Mouse (Mus musculus): ENCODE data around the gene Snph.

Gene Snph

GRCm38 (mm10) chr2:151598068-151598467 lies 34.3 kb downstream of the Snph start:
- no peak for DNase-seq

GRCm38 (mm10) chr2:151587306-151587705 lies 45.1 kb downstream of the Snph start:
- DNase-seq: no peak

- DNase-seq: no peak
These were observed 45.6 kb downstream of the Snph start for GRCm38 (mm10) chr2:151586807-151587206.

- DNase-seq: no peak
These were observed 46.5 kb downstream of the Snph start for GRCm38 (mm10) chr2:151585934-151586333.

- no peak for DNase-seq
These were observed 51.4 kb downstream of the Snph start for GRCm38 (mm10) chr2:151580945-151581344.

GRCm38 (mm10) chr2:151579183-151579582 lies 53.2 kb downstream of the Snph start:
- no peak for DNase-seq

- peak; percentile 86 to 89 for DNase-seq
These were observed 56.5 kb downstream of the Snph start for GRCm38 (mm10) chr2:151575699-151576389.

- peak; percentile 28 to 45 for DNase-seq
These were observed 57.2 kb downstream of the Snph start for GRCm38 (mm10) chr2:151575119-151575698.

- no peak for DNase-seq
These were observed 57.8 kb downstream of the Snph start for GRCm38 (mm10) chr2:151574607-151575006.

- no peak for DNase-seq
These were observed 58.7 kb downstream of the Snph start for GRCm38 (mm10) chr2:151573667-151574066.

- no peak for DNase-seq
These were observed 60.3 kb downstream of the Snph start, which contains the start of gene Sdcbp2 for GRCm38 (mm10) chr2:151571873-151572700. Gene Sdcbp2, plus strand, starts transcription at chr2:151572622.

- no peak for DNase-seq
These were observed 62.9 kb downstream of the Snph start for GRCm38 (mm10) chr2:151569452-151569851.

GRCm38 (mm10) chr2:151566856-151567255 lies 65.5 kb downstream of the Snph start:
- DNase-seq: no peak

- DNase-seq: no peak
These were observed 67.4 kb downstream of the Snph start for GRCm38 (mm10) chr2:151564986-151565385.

- no peak for DNase-seq
These were observed 68.4 kb downstream of the Snph start for GRCm38 (mm10) chr2:151564006-151564405.

GRCm38 (mm10) chr2:151562930-151563921 lies 69.2 kb downstream of the Snph start:
- DNase-seq: peak; percentile 63 to 69

GRCm38 (mm10) chr2:151549615-151550121 lies 82.7 kb downstream of the Snph start:
- no peak for DNase-seq

- DNase-seq: no peak
These were observed 85.8 kb downstream of the Snph start for GRCm38 (mm10) chr2:151546571-151546970.

- DNase-seq: no peak
These were observed 87.7 kb downstream of the Snph start for GRCm38 (mm10) chr2:151544673-151545072.

- DNase-seq: peak; percentile 40 to 50
These were observed 89.1 kb downstream of the Snph start for GRCm38 (mm10) chr2:151543063-151543895.
